Mouse (Mus musculus): ENCODE measurements at regions not wholly inside any gene's neighbourhood (a gene's known extent, or its start where the extent isn't known, plus 50 kb on each side); places are given as distances from the start of the nearest gene placed in this dataset.

GRCm38 (mm10) chr7:125262672-125263365 is 181.7 kb upstream of the Kdm8 start:
- TF ChIP-seq CTCF (IDR thresholded peaks at IDR 0.05; ENCODE audit: control insufficient read depth, insufficient read depth, insufficient read length) (no peak), MAX (IDR thresholded peaks at IDR 0.05) (no peak)

Data from C2C12 (cell line).